ENCODE assay signal across 7 mouse cellular contexts in genomic region chr13:91370021-91370420, GRCm38 (mm10).
A peak's percentile ranks its signal among the peaks of the same experiment; 100 is the strongest.
DNase-seq lines count a peak whose midpoint lies in the region; ATAC-seq and TF ChIP-seq lines count a peak whose summit lies in the region.

No protein-coding gene starts in this region.

- H3K4me1 ChIP-seq in ES-E14 (ENCODE audit: control insufficient read depth in 2 of 2, insufficient read depth in 2 of 2, low read length in 2 of 2, poor library complexity in 1 of 2): peaks cover 3 to 10% of the 10 kb centered on the region in 2 experiments; a peak in 3 of 4 replicates
- H3K4me1 ChIP-seq in hindbrain, embryonic 11.5 days (replicated peaks; ENCODE audit: control insufficient read depth, insufficient read depth, low read length): peaks cover 15% of the 10 kb centered on the region
- H3K4me1 ChIP-seq in midbrain, embryonic 12.5 days: peaks cover 57% of the 10 kb centered on the region

- WGBS in hindbrain, embryonic 11.5 days: 33% methylated on average over 3 of the region's 3 CpGs
- 22% methylated on average over 3 of the region's 3 CpGs for WGBS in midbrain, embryonic 12.5 days

- H3K36me3 ChIP-seq in ES-E14 (ENCODE audit: control insufficient read depth, insufficient read depth, low read length, poor library complexity, severe bottlenecking): no peaks in the 10 kb centered on the region
- H3K36me3 ChIP-seq in hindbrain, embryonic 11.5 days (ENCODE audit: control insufficient read depth, insufficient read depth, low read length): no peaks in the 10 kb centered on the region
- H3K36me3 ChIP-seq in midbrain, embryonic 12.5 days: no peaks in the 10 kb centered on the region

- in situ Hi-C loops in ES-E14 (cut with MboI; ENCODE audit: low sequenced_read_pairs in 2 of 2, unreplicated experiment in 2 of 2): loop anchor here in 1 of 2 experiments (5.0 kb wide), 1 partner anchor 92 kb away; the partner anchor contains the start of gene Ssbp2

- peak; percentile 2 for ATAC-seq in CD4-positive, CD25-positive, alpha-beta regulatory T cell, adult 4 months
- no peak for ATAC-seq in hindbrain, embryonic 11.5 days (ENCODE audit: low FRiP score)
- no peak for ATAC-seq in midbrain, embryonic 12.5 days (ENCODE audit: low FRiP score, low read depth)

- DNase-seq in ES-E14 (ENCODE audit: low read depth, low spot score): no peak
- no peak for DNase-seq in hindbrain, embryonic 11.5 days (ENCODE audit: low spot score)
- DNase-seq in MN1 (ENCODE audit: low spot score): no peak
- no peak for DNase-seq in frontal cortex, postnatal 14 days (ENCODE audit: low spot score in 2 of 2)
- DNase-seq in layer of hippocampus, postnatal 25 days (ENCODE audit: extremely low spot score in 1 of 2, low spot score in 1 of 2): no peak

- peak overlapping the region; percentile 54 to 68 for H3K4me3 ChIP-seq in ES-E14 (ENCODE audit: insufficient read depth in 1 of 2, low read depth in 1 of 2, low read length in 2 of 2, poor library complexity in 1 of 2, severe bottlenecking in 1 of 2)
- peak overlapping the region; percentile 36; the same call in 1 of the 2 replicates for H3K4me3 ChIP-seq in hindbrain, embryonic 11.5 days (ENCODE audit: low read depth, low read length)
- H3K4me3 ChIP-seq in midbrain, embryonic 12.5 days: peak overlapping the region; percentile 39

- H3K9me3 ChIP-seq in ES-E14 (ENCODE audit: control insufficient read depth, insufficient read depth, low read depth, low read length): no peaks in the 10 kb centered on the region
- no peaks in the 10 kb centered on the region for H3K9me3 ChIP-seq in hindbrain, embryonic 11.5 days (ENCODE audit: control insufficient read depth, low read length)
- no peaks in the 10 kb centered on the region for H3K9me3 ChIP-seq in midbrain, embryonic 12.5 days

- no peak overlapping the region for H3K9ac ChIP-seq in ES-E14 (ENCODE audit: insufficient read depth, low read depth, low read length, poor library complexity, severe bottlenecking)
- H3K9ac ChIP-seq in hindbrain, embryonic 11.5 days (ENCODE audit: low read depth, low read length): peak overlapping the region; percentile 55
- H3K9ac ChIP-seq in midbrain, embryonic 12.5 days (replicated peaks): peak overlapping the region; percentile 60

- H3K27ac ChIP-seq in ES-E14 (ENCODE audit: insufficient read depth, low read depth, low read length, poor library complexity, severe bottlenecking): no peak overlapping the region
- peak overlapping the region; percentile 98 for H3K27ac ChIP-seq in hindbrain, embryonic 11.5 days (ENCODE audit: low read depth, low read length)
- H3K27ac ChIP-seq in midbrain, embryonic 12.5 days (replicated peaks): peak overlapping the region; percentile 97

- H3K4me2 ChIP-seq in hindbrain, embryonic 11.5 days (replicated peaks; ENCODE audit: low read depth, low read length): peak overlapping the region; percentile 81
- H3K4me2 ChIP-seq in midbrain, embryonic 12.5 days (replicated peaks): peak overlapping the region; percentile 74

- H3K27me3 ChIP-seq in hindbrain, embryonic 11.5 days (ENCODE audit: control insufficient read depth, insufficient read depth, low read length): no peaks in the 10 kb centered on the region
- H3K27me3 ChIP-seq in midbrain, embryonic 12.5 days: no peaks in the 10 kb centered on the region

TF ChIP-seq in ES-E14, 5 proteins besides CTCF, POLR2A, EP300 and RAD21:
- no peak for TF ChIP-seq MAFK (IDR thresholded peaks at IDR 0.05; ENCODE audit: insufficient read depth, low read depth, low read length)
- TF ChIP-seq CHD2 (IDR thresholded peaks at IDR 0.05; ENCODE audit: low read depth, low read length): no peak
- TF ChIP-seq ZNF384 (IDR thresholded peaks at IDR 0.05; ENCODE audit: low read depth, low read length): no peak
- no peak for TF ChIP-seq ZC3H11A (IDR thresholded peaks at IDR 0.05; ENCODE audit: borderline replicate concordance, low read depth, low read length)
- no peak for TF ChIP-seq HCFC1 (IDR thresholded peaks at IDR 0.05; ENCODE audit: borderline replicate concordance, insufficient read depth, low read length)
